Mouse (Mus musculus) forebrain, postnatal 0 days (tissue): ENCODE results near the gene Blvrb. TPM values are rescaled to one million over a fixed set of nuclear protein-coding genes. Genes with fewer than 3 reads are reported as not detected.

Experiments used
- ATAC-seq: fragments of 200-750 bp; cut with Nextera tagmentation; 2 replicates; pipeline ENCODE4 v1.8.0; 2017; ENCODE audit warnings: mild to moderate bottlenecking, moderate library complexity
- DNase-seq: peaks from one replicate; pipeline ENCODE4 v3.0.0-alpha.2; 2015
- H3K27ac ChIP-seq: fragments of 300-500 bp; sonication (generic); 2 replicates; pipeline ENCODE4 v1.5.1; 2014; ENCODE audit warnings: low read depth, mild to moderate bottlenecking, antibody characterized with exemption, low read length, moderate library complexity, mixed read lengths
- H3K27me3 ChIP-seq: fragments of 300-500 bp; sonication (generic); 2 replicates; pipeline ENCODE4 v1.6.1; 2014; ENCODE audit warnings: mild to moderate bottlenecking, low read length, mixed read lengths; ENCODE audit not compliant: insufficient read depth
- H3K36me3 ChIP-seq: fragments of 300-500 bp; sonication (generic); 2 replicates; pipeline ENCODE4 v1.6.1; 2014; ENCODE audit warnings: mild to moderate bottlenecking, moderate library complexity; ENCODE audit not compliant: insufficient read depth
- H3K4me1 ChIP-seq: fragments of 300-500 bp; sonication (generic); 2 replicates; pipeline ENCODE4 v1.6.1; 2014; ENCODE audit warnings: antibody characterized with exemption; ENCODE audit not compliant: insufficient read depth
- H3K4me2 ChIP-seq: fragments of 300-500 bp; sonication (generic); 2 replicates; pipeline ENCODE4 v1.6.1; 2014; ENCODE audit warnings: low read depth, mild to moderate bottlenecking, moderate library complexity
- H3K4me3 ChIP-seq: fragments of 300-500 bp; sonication (generic); 2 replicates; pipeline ENCODE4 v1.5.1; 2014; ENCODE audit warnings: low read depth, low read length, mixed read lengths
- H3K9ac ChIP-seq: fragments of 300-500 bp; sonication (generic); 2 replicates; pipeline ENCODE4 v1.6.1; 2014; ENCODE audit warnings: mild to moderate bottlenecking
- H3K9me3 ChIP-seq: fragments of 300-500 bp; sonication (generic); 2 replicates; pipeline ENCODE4 v1.6.1; 2016; ENCODE audit warnings: low read length
- CTCF ChIP-seq: sonication (generic); IDR thresholded peaks from 2 replicates; pipeline ENCODE4 v1.5.1; 2016; ENCODE audit warnings: antibody characterized with exemption, control low read depth, low read depth
- WGBS: fragments of 180-500 bp; shearing (Covaris S2); extraction: QIAGEN DNeasy Blood & Tissue Kit; methylation state at CpG from one replicate; pipeline ENCODE4 v1.1.7; 2014; 5-methylcytosine and 5-hydroxymethylcytosine counted together
- polyA plus RNA-seq: library from polyadenylated mRNA; unstranded; fragments of >200 nt; fragmentation: Nextera tagmentation; extraction: Ambion mirVana; gene quantifications from 2 replicates; pipeline ENCODE4 v1.2.1, GENCODE M21; 2015
- total RNA-seq: library from RNA; depleted of rRNA; stranded (reverse); fragments of >200 nt; gene quantifications from 2 replicates; pipeline ENCODE4 v1.2.3, GENCODE M21; 2014

Gene Blvrb
- total and polyA plus RNA-seq, 2 experiments from 2014 or later: 11.6 to 16.3 TPM

GRCm38 (mm10) chr7:27459640-27460039 lies 11.9 kb downstream of the Blvrb start:
- Histone ChIP-seq H3K4me1 (no peaks in the 10 kb centered on the region), H3K4me2 (no peak overlapping the region), H3K27ac (no peak overlapping the region), H3K9me3 (no peaks in the 10 kb centered on the region), H3K36me3 (no peaks in the 10 kb centered on the region), H3K9ac (no peak overlapping the region), H3K27me3 (no peaks in the 10 kb centered on the region), H3K4me3 (no peak overlapping the region)
- no peak for ATAC-seq
- WGBS: 93% methylated on average over 5 of the region's 5 CpGs
- DNase-seq: no peak
- TF ChIP-seq CTCF: no peak

GRCm38 (mm10) chr7:27460477-27460876 lies 12.7 kb downstream of the Blvrb start:
- H3K36me3 ChIP-seq: no peaks in the 10 kb centered on the region
- DNase-seq: no peak
- no peak overlapping the region for H3K4me3 ChIP-seq
- no peak overlapping the region for H3K27ac ChIP-seq
- no peak for ATAC-seq
- H3K9me3 ChIP-seq: no peaks in the 10 kb centered on the region
- H3K9ac ChIP-seq: no peak overlapping the region
- H3K27me3 ChIP-seq: no peaks in the 10 kb centered on the region
- H3K4me2 ChIP-seq: no peak overlapping the region
- H3K4me1 ChIP-seq: no peaks in the 10 kb centered on the region
- no peak for TF ChIP-seq CTCF
- 88% methylated on average over 6 of the region's 6 CpGs for WGBS

- no peak overlapping the region for H3K9ac ChIP-seq
- TF ChIP-seq CTCF: no peak
- no peak overlapping the region for H3K4me3 ChIP-seq
- ATAC-seq: no peak
- no peak overlapping the region for H3K4me2 ChIP-seq
- no peak for DNase-seq
- H3K27ac ChIP-seq: no peak overlapping the region
- H3K27me3 ChIP-seq: no peaks in the 10 kb centered on the region
- H3K9me3 ChIP-seq: no peaks in the 10 kb centered on the region
- 0 out of 2 replicates have a peak, but pooled peaks cover 3% of the 10 kb centered on the region for H3K4me1 ChIP-seq
- WGBS: 30% methylated on average over 4 of the region's 4 CpGs
- H3K36me3 ChIP-seq: no peaks in the 10 kb centered on the region
These were observed 19.9 kb downstream of the Blvrb start for GRCm38 (mm10) chr7:27467648-27468047.

GRCm38 (mm10) chr7:27471390-27472120 lies 23.8 kb downstream of the Blvrb start:
- no peak overlapping the region for H3K9ac ChIP-seq
- no peaks in the 10 kb centered on the region for H3K27me3 ChIP-seq
- H3K4me1 ChIP-seq: 0 out of 2 replicates have a peak, but pooled peaks cover 6% of the 10 kb centered on the region
- no peak overlapping the region for H3K4me3 ChIP-seq
- H3K36me3 ChIP-seq: peaks cover under 1% of the 10 kb centered on the region; the same call in 1 of the 2 replicates
- WGBS: 91% methylated on average over 11 of the region's 11 CpGs
- no peak overlapping the region for H3K4me2 ChIP-seq
- ATAC-seq: no peak
- no peak overlapping the region for H3K27ac ChIP-seq
- H3K9me3 ChIP-seq: no peaks in the 10 kb centered on the region
- DNase-seq: no peak
- TF ChIP-seq CTCF: no peak

- peak overlapping the region; percentile 61 for H3K4me3 ChIP-seq
- no peaks in the 10 kb centered on the region for H3K9me3 ChIP-seq
- H3K4me2 ChIP-seq: peak overlapping the region; percentile 95
- DNase-seq (peak; percentile 8), ATAC-seq (no peak)
- H3K4me1 ChIP-seq: 0 out of 2 replicates have a peak, but pooled peaks cover 6% of the 10 kb centered on the region
- WGBS: 31% methylated on average over 7 of the region's 7 CpGs
- peak overlapping the region; percentile 67 for H3K27ac ChIP-seq
- H3K36me3 ChIP-seq: peaks cover 6% of the 10 kb centered on the region; the same call in 1 of the 2 replicates
- peak overlapping the region; percentile 40; the same call in 1 of the 2 replicates for H3K9ac ChIP-seq
- TF ChIP-seq CTCF: no peak
- no peaks in the 10 kb centered on the region for H3K27me3 ChIP-seq
These were observed 24.8 kb downstream of the Blvrb start for GRCm38 (mm10) chr7:27472596-27472995.

- peak; percentile 85 for ATAC-seq
- WGBS: 1% methylated on average over 36 of the region's 36 CpGs
- H3K4me2 ChIP-seq: peak within 1 kb of the TSS; percentile 95
These were observed 25.5 kb downstream of the Blvrb start, which contains the start of gene Sertad3 for GRCm38 (mm10) chr7:27473156-27473834. Sertad3 (plus strand) TSS chr7:27473768.

More at GRCm38 (mm10) chr7:27473156-27473834, 25.5 kb downstream of the Blvrb start, which contains the start of gene Sertad3:
- no peaks in the 10 kb centered on the region for H3K27me3 ChIP-seq
- 0 out of 2 replicates have a peak, but pooled peaks cover 6% of the 10 kb centered on the region for H3K4me1 ChIP-seq
- H3K4me3 ChIP-seq: peak within 1 kb of the TSS; percentile 61
- DNase-seq: peak; percentile 95
- peak within 1 kb of the TSS; percentile 40 for H3K9ac ChIP-seq
- peaks cover 6% of the 10 kb centered on the region; the same call in 1 of the 2 replicates for H3K36me3 ChIP-seq
- peak within 1 kb of the TSS; percentile 78 for H3K27ac ChIP-seq
- no peak for TF ChIP-seq CTCF
- H3K9me3 ChIP-seq: no peaks in the 10 kb centered on the region
